Mouse (Mus musculus) bone marrow macrophage, adult 2 months (primary cell): Measurements from ENCODE around the gene Dus1l. TPM values are rescaled to one million over a fixed set of nuclear protein-coding genes. Genes with fewer than 3 reads are reported as not detected.

ENCODE experiments used
- H3K27ac ChIP-seq: 2 replicates; pipeline ENCODE4 v1.5.1; 2012; ENCODE audit warnings: low read depth, low read length; ENCODE audit not compliant: insufficient read depth
- H3K4me1 ChIP-seq: 2 replicates; pipeline ENCODE4 v1.6.1; 2012; ENCODE audit warnings: low read length; ENCODE audit not compliant: control insufficient read depth, insufficient read depth
- H3K4me3 ChIP-seq: 2 replicates; pipeline ENCODE4 v1.5.1; 2012; ENCODE audit warnings: mild to moderate bottlenecking, low read length, moderate library complexity; ENCODE audit not compliant: insufficient read depth
- CTCF ChIP-seq: IDR thresholded peaks from 2 replicates; pipeline ENCODE4 v1.5.1; 2012; ENCODE audit warnings: low read depth, mild to moderate bottlenecking, low read length, moderate library complexity
- POLR2A ChIP-seq: IDR thresholded peaks from 2 replicates; pipeline ENCODE4 v1.6.1; 2012; ENCODE audit warnings: mild to moderate bottlenecking, low read depth, low read length, borderline replicate concordance
- polyA plus RNA-seq: library from polyadenylated mRNA; stranded (reverse); fragments of >200 nt; gene quantifications from 2 replicates; pipeline ENCODE4 v1.2.4, GENCODE M21; 2012; ENCODE audit not compliant: missing spikeins, insufficient read depth, insufficient read length

The Dus1l gene
- polyA plus RNA-seq, 1 experiment, result 22.7 TPM

DNA sequence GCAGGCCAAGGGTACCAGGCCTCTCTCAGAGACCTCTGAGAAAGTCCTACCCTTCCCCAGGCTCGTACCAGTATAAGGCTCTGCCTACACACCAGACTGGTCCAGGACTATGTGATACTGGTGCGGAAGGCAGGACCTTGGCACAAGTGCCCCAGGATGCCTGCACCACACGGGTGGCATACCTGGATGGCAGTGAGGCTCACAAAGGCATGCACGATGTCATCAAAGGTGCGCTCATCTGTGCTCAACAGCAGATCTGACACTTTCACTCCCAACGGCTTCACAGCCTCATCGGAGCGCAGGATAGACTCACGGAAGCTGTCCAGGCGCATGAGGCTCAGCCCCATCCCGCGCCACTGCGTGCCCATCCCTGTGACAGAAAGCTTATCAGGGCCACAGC, 22.0 kb upstream of the Dus1l start:
- H3K27ac ChIP-seq, result no peak overlapping the region
- TF ChIP-seq CTCF, result no peak
- TF ChIP-seq POLR2A, result no peak
- H3K4me1 ChIP-seq, result peaks cover 6% of the 10 kb centered on the region; the same call in 1 of the 2 replicates
- no peak overlapping the region for H3K4me3 ChIP-seq

GRCm38 (mm10) chr11:120817358-120817757, 21.2 kb upstream of the Dus1l start:
- Histone ChIP-seq H3K4me3 (no peak overlapping the region), H3K4me1 (peaks cover 6% of the 10 kb centered on the region; the same call in 1 of the 2 replicates), H3K27ac (no peak overlapping the region)
- TF ChIP-seq POLR2A (no peak), CTCF (no peak)

GRCm38 (mm10) chr11:120812068-120812467, 15.9 kb upstream of the Dus1l start:
- H3K4me3 ChIP-seq, result no peak overlapping the region
- no peak for TF ChIP-seq POLR2A
- TF ChIP-seq CTCF, result no peak
- H3K4me1 ChIP-seq, result no peaks in the 10 kb centered on the region
- H3K27ac ChIP-seq, result no peak overlapping the region

- no peaks in the 10 kb centered on the region for H3K4me1 ChIP-seq
- no peak for TF ChIP-seq CTCF
- no peak for TF ChIP-seq POLR2A
Measured at GRCm38 (mm10) chr11:120808010-120808409, 11.8 kb upstream of the Dus1l start.

DNA sequence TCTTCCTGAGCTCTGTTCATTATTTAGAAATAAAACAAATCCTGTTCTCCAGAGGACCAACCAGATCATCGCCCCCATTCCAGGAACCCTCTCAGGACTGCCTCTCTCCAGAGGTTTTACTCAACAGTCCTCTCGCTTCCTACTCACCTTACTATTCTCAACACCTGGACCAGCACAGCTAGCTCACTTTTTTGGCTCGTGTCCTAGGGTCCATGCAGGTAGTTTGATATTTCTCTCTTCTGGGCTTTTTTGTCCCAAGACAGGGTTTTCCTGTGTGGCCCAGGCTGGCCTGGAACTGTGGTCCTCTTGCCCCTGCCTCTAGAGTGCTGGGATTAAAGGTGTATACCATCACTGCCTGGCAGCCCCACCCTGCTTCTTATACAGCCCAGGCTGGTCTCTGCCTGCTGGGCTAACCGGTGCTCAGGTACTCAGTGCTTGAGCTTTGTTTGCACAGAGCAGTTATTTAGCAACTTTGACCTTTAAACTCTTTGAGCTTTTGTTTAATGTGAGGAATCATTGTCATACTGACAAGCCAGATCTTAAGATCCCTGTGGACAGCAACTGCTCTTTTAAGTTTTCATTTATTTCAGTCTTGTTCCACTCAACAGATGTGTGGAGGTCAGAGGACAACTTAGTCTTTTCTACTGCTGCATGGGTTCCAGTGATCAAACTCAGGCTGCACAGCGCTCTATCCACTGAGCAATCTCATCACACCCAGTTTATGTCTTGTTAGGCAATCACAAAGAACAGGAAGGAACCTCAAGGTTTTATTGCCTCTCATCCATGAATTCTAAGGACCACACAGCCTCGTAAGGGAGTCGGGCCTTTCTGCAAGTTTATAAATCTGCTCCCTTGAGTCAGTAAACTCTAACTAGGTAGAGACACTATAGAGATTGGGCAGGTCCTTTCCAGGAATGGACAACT, 9.4 kb upstream of the Dus1l start:
- H3K4me1 ChIP-seq, result peaks cover 4% of the 10 kb centered on the region
- no peak overlapping the region for H3K4me3 ChIP-seq
- H3K27ac ChIP-seq, result no peak overlapping the region
- TF ChIP-seq POLR2A (no peak), CTCF (no peak)

More at GRCm38 (mm10) chr11:120808010-120808409, 11.8 kb upstream of the Dus1l start:
- Histone ChIP-seq H3K4me3 (no peak overlapping the region), H3K27ac (no peak overlapping the region)

DNA sequence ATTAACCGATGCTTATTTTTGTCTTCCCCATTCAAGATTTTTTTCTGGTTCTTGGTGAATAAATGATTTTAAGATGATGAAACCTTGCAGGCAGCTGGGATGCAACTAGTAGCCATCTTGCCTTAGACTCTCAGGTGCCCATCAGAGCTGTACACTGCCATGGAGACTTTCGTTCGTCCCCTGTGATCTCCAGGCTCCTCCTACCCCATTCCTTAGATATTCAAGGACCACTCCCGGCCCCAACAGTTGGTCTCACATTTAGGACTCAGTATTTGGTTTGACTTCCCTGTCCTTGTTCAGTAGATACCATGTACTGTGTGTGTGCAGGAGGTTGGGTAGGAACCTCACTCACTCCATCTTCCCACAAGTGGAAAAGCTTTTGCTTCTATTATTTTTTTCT, 8.6 kb upstream of the Dus1l start:
- H3K4me1 ChIP-seq, result peaks cover 11% of the 10 kb centered on the region
- no peak overlapping the region for H3K27ac ChIP-seq
- H3K4me3 ChIP-seq, result no peak overlapping the region
- TF ChIP-seq POLR2A (no peak), CTCF (no peak)

GRCm38 (mm10) chr11:120804274-120804673, 8.1 kb upstream of the Dus1l start:
- Histone ChIP-seq H3K4me1 (peaks cover 14% of the 10 kb centered on the region), H3K27ac (no peak overlapping the region), H3K4me3 (no peak overlapping the region)
- TF ChIP-seq CTCF (no peak), POLR2A (no peak)

DNA sequence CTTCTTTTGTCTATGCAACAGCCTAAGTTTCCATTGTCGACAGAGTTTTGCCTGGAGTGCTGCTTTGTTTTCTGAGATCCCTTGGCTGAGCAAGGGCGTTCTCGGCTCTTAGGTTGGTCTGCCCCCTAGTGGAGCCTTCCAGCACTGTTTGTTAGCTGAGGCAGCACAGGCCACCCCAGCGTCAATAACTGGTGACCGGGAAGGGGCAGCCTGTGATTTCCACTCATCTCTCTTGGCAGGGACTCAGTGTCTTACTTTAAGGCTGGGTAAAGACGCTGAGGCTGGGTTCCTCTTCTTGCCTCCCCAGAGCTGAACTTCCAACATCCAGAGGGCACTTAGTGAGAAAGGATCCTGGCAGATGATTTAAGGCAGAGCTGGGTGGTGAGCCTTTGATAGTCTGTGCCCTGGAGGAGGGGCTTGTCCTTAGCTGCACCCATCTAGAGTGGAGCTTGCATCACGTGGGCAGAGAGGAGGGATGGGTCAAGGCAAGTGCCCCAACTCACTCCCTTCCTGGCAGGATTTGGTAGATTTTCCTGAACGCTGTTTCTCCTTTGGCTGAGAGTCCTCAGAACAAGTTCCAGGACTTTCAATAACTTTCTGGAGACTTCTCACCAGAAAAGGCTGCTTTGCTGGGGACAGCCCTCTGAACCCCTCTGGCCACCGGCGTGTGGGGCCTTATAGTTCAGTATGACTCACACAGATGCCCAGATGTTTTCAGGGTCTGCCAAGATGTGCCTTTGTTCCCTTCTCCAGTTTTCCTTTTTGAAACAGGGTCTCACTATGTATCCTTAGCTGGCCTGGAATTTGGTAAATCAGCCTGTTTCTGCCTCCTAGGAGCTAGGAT, 4.1 kb upstream of the Dus1l start:
- TF ChIP-seq POLR2A, result no peak
- peak; percentile 75 for TF ChIP-seq CTCF
- Histone ChIP-seq H3K4me3 (0 out of 2 replicates have a peak overlapping the region, but pooled peaks have one; percentile 12), H3K4me1 (peaks cover 17% of the 10 kb centered on the region), H3K27ac (peak overlapping the region; percentile 64)

DNA sequence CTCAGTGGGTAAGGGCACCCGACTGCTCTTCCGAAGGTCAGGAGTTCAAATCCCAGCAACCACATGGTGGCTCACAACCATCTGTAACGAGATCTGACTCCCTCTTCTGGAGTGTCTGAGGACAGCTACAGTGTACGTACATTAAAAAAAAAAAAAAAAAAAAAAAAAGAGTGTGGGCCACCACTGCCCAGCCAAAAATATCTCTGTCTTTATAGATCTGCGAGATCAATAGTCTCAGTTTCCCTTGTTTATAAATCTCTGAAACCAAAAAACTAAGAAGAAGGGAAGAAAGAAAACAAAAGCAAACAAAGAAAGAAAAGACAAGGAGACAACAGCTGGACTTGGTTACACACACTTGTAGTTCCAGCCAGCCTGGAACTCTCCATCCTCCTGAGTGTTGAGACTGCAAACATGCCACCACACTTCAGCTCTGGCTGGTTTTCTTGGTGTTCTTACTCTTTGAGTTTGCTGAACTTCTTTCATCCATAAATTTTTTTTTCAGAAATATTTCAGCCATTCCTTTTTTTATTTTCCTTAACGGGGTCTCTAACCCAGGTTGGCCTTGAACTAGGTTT, 3.2 kb upstream of the Dus1l start:
- H3K4me3 ChIP-seq, result no peak overlapping the region
- no peak overlapping the region for H3K27ac ChIP-seq
- peaks cover 22% of the 10 kb centered on the region for H3K4me1 ChIP-seq
- TF ChIP-seq POLR2A (no peak), CTCF (no peak)
